Mouse (Mus musculus) C2C12 (cell line): ENCODE measurements at regions not wholly inside any gene's neighbourhood (a gene's known extent, or its start where the extent isn't known, plus 50 kb on each side); places are given as distances from the start of the nearest gene placed in this dataset.

ENCODE experiments used
- CEBPB ChIP-seq: IDR thresholded peaks from one replicate; pipeline ENCODE4 v1.6.1; 2011; ENCODE audit warnings: low read depth, mild to moderate bottlenecking, control low read depth, moderate library complexity
- CTCF ChIP-seq: IDR thresholded peaks from one replicate; pipeline ENCODE4 v1.5.1; 2011; ENCODE audit not compliant: control insufficient read depth, insufficient read depth, insufficient read length
- MAX ChIP-seq: IDR thresholded peaks from one replicate; pipeline ENCODE4 v1.6.1; 2011; ENCODE audit warnings: mild to moderate bottlenecking, control low read depth
- MYOD1 ChIP-seq: IDR thresholded peaks from one replicate; pipeline ENCODE4 v1.6.1; 2011; ENCODE audit warnings: low read depth; ENCODE audit not compliant: control insufficient read depth, insufficient read length

DNA sequence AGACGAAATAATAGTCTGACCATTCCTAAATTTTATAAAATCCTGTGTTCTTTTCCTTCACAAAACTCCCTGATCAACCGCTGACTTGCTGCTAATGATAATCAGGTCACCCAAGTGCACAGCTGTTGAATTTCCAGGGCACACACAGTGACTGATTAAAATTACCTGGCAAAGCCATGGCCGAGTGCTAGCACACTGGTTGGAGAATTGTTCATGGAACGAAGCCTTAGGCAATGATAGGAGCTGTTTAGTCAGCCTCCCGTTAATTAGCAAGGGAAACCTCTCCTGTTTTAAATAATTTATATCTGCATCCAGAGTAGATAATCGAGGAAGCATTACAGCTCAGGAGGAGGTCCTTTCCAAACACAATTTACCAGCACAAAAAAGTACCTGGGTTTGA is 362.8 kb upstream of the 4930452B06Rik start:
- no peak for TF ChIP-seq CEBPB
- TF ChIP-seq CTCF: no peak
- TF ChIP-seq MAX: no peak
- TF ChIP-seq MYOD1: no peak
